Mouse (Mus musculus) stomach, postnatal 0 days (tissue): ENCODE measurements around the gene Rasgef1b.

ENCODE experiments used
- CTCF ChIP-seq: IDR thresholded peaks from 2 replicates; pipeline ENCODE4 v1.5.1; 2016; ENCODE audit warnings: antibody characterized with exemption, low read depth, mild to moderate bottlenecking, moderate library complexity
- EP300 ChIP-seq: optimal IDR thresholded peaks from 2 replicates; pipeline ENCODE3; 2016; ENCODE audit warnings: antibody characterized with exemption

DNA sequence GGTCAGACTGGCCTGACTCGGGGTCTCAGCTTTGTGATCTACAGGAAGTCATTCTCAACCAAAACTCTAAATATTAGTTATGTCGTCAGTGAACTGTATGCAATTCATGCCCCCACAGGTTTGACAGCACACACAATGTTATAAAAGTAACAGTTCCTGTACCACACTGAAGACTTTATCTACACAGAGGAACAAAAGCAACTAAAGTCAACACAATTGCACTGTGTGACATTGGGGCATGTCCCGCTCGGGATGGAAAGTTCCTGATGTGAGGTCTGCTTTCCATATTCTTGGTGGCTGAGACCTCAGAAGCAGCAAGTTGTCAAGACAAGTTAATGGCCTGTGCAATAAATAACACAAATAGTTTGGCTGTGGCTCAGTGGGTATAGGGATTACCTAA lies 559.0 kb downstream of the Rasgef1b start:
- TF ChIP-seq CTCF = no peak
- no peak for TF ChIP-seq EP300
